Mouse (Mus musculus): ENCODE results near the gene Rhbdd1. TPM values are rescaled to one million over a fixed set of nuclear protein-coding genes. Genes with fewer than 3 reads are reported as not detected.

The Rhbdd1 gene
- polyA plus RNA-seq, 1 experiment from 2014 or later: 8.9 TPM

GRCm38 (mm10) chr1:82284403-82284802 is 31.8 kb upstream of the Rhbdd1 start:
- Histone ChIP-seq H3K4me3 (ENCODE audit: low read length) (peak overlapping the region; percentile 48), H3K36me3 (ENCODE audit: control insufficient read depth, insufficient read depth) (no peaks in the 10 kb centered on the region), H3K27me3 (ENCODE audit: control insufficient read depth, insufficient read depth, low read length) (no peaks in the 10 kb centered on the region), H3K4me2 (ENCODE audit: low read depth, low read length) (peak overlapping the region; percentile 79), H3K4me1 (ENCODE audit: control insufficient read depth, insufficient read depth, low read length) (peaks cover 38% of the 10 kb centered on the region), H3K9me3 (replicated peaks; ENCODE audit: control insufficient read depth, low read length) (no peaks in the 10 kb centered on the region), H3K9ac (ENCODE audit: low read length) (peak overlapping the region; percentile 90), H3K27ac (ENCODE audit: low read length) (peak overlapping the region; percentile 98)
- ATAC-seq (replicated peaks; ENCODE audit: extremely low read depth, insufficient read depth, low FRiP score): no peak
- 16% methylated on average over 4 of the region's 4 CpGs for WGBS

- Histone ChIP-seq H3K4me2 (ENCODE audit: low read depth, low read length) (peak overlapping the region; percentile 79), H3K4me3 (ENCODE audit: low read length) (peak overlapping the region; percentile 66), H3K27me3 (ENCODE audit: control insufficient read depth, insufficient read depth, low read length) (no peaks in the 10 kb centered on the region), H3K36me3 (ENCODE audit: control insufficient read depth, insufficient read depth) (no peaks in the 10 kb centered on the region), H3K9me3 (replicated peaks; ENCODE audit: control insufficient read depth, low read length) (no peaks in the 10 kb centered on the region), H3K9ac (ENCODE audit: low read length) (peak overlapping the region; percentile 90), H3K27ac (ENCODE audit: low read length) (peak overlapping the region; percentile 84), H3K4me1 (ENCODE audit: control insufficient read depth, insufficient read depth, low read length) (peaks cover 35% of the 10 kb centered on the region)
- 18% methylated on average over 5 of the region's 5 CpGs for WGBS
- ATAC-seq (replicated peaks; ENCODE audit: extremely low read depth, insufficient read depth, low FRiP score): no peak
These were observed 30.6 kb upstream of the Rhbdd1 start for GRCm38 (mm10) chr1:82285461-82286189.

GRCm38 (mm10) chr1:82286190-82287051 is 29.8 kb upstream of the Rhbdd1 start:
- Histone ChIP-seq H3K4me1 (ENCODE audit: control insufficient read depth, insufficient read depth, low read length) (peaks cover 33% of the 10 kb centered on the region), H3K9ac (ENCODE audit: low read length) (peak overlapping the region; percentile 90), H3K9me3 (replicated peaks; ENCODE audit: control insufficient read depth, low read length) (no peaks in the 10 kb centered on the region), H3K27ac (ENCODE audit: low read length) (peak overlapping the region; percentile 84), H3K4me2 (ENCODE audit: low read depth, low read length) (peak overlapping the region; percentile 79), H3K27me3 (ENCODE audit: control insufficient read depth, insufficient read depth, low read length) (no peaks in the 10 kb centered on the region), H3K4me3 (ENCODE audit: low read length) (peak overlapping the region; percentile 66), H3K36me3 (ENCODE audit: control insufficient read depth, insufficient read depth) (no peaks in the 10 kb centered on the region)
- ATAC-seq (replicated peaks; ENCODE audit: extremely low read depth, insufficient read depth, low FRiP score): no peak
- whole genome bisulfite sequencing: 17% methylated on average over 15 of the region's 15 CpGs

GRCm38 (mm10) chr1:82287052-82287775 is 29.0 kb upstream of the Rhbdd1 start:
- peak overlapping the region; percentile 90 for H3K9ac ChIP-seq (ENCODE audit: low read length)
- H3K36me3 ChIP-seq (ENCODE audit: control insufficient read depth, insufficient read depth): no peaks in the 10 kb centered on the region
- peak overlapping the region; percentile 66 for H3K4me3 ChIP-seq (ENCODE audit: low read length)
- 31% methylated on average over 22 of the region's 22 CpGs for WGBS
- peak overlapping the region; percentile 84 for H3K27ac ChIP-seq (ENCODE audit: low read length)
- peaks cover 27% of the 10 kb centered on the region for H3K4me1 ChIP-seq (ENCODE audit: control insufficient read depth, insufficient read depth, low read length)
- no peaks in the 10 kb centered on the region for H3K27me3 ChIP-seq (ENCODE audit: control insufficient read depth, insufficient read depth, low read length)
- H3K9me3 ChIP-seq (replicated peaks; ENCODE audit: control insufficient read depth, low read length): no peaks in the 10 kb centered on the region
- peak overlapping the region; percentile 79 for H3K4me2 ChIP-seq (ENCODE audit: low read depth, low read length)
- no peak for ATAC-seq (replicated peaks; ENCODE audit: extremely low read depth, insufficient read depth, low FRiP score)

- Histone ChIP-seq H3K27me3 (ENCODE audit: control insufficient read depth, insufficient read depth, low read length) (no peaks in the 10 kb centered on the region), H3K27ac (ENCODE audit: low read length) (peak overlapping the region; percentile 5; the same call in 1 of the 2 replicates), H3K9ac (ENCODE audit: low read length) (peak overlapping the region; percentile 90), H3K36me3 (ENCODE audit: control insufficient read depth, insufficient read depth) (no peaks in the 10 kb centered on the region), H3K4me3 (ENCODE audit: low read length) (peak overlapping the region; percentile 66), H3K9me3 (replicated peaks; ENCODE audit: control insufficient read depth, low read length) (no peaks in the 10 kb centered on the region), H3K4me2 (ENCODE audit: low read depth, low read length) (peak overlapping the region; percentile 79), H3K4me1 (ENCODE audit: control insufficient read depth, insufficient read depth, low read length) (peaks cover 20% of the 10 kb centered on the region)
- ATAC-seq (replicated peaks; ENCODE audit: extremely low read depth, insufficient read depth, low FRiP score): no peak
- 66% methylated on average over 16 of the region's 16 CpGs for WGBS
These were observed 28.4 kb upstream of the Rhbdd1 start for GRCm38 (mm10) chr1:82287776-82288325.

- WGBS: 71% methylated on average over 18 of the region's 18 CpGs
- Histone ChIP-seq H3K9me3 (replicated peaks; ENCODE audit: control insufficient read depth, low read length) (no peaks in the 10 kb centered on the region), H3K4me1 (ENCODE audit: control insufficient read depth, insufficient read depth, low read length) (peaks cover 23% of the 10 kb centered on the region), H3K4me2 (ENCODE audit: low read depth, low read length) (peak overlapping the region; percentile 79), H3K27me3 (ENCODE audit: control insufficient read depth, insufficient read depth, low read length) (no peaks in the 10 kb centered on the region), H3K9ac (ENCODE audit: low read length) (peak overlapping the region; percentile 90), H3K36me3 (ENCODE audit: control insufficient read depth, insufficient read depth) (no peaks in the 10 kb centered on the region), H3K4me3 (ENCODE audit: low read length) (peak overlapping the region; percentile 66), H3K27ac (ENCODE audit: low read length) (no peak overlapping the region)
- no peak for ATAC-seq (replicated peaks; ENCODE audit: extremely low read depth, insufficient read depth, low FRiP score)
These were observed 27.7 kb upstream of the Rhbdd1 start for GRCm38 (mm10) chr1:82288421-82288990.

- Histone ChIP-seq H3K4me3 (ENCODE audit: low read length) (peak overlapping the region; percentile 66), H3K36me3 (ENCODE audit: control insufficient read depth, insufficient read depth) (no peaks in the 10 kb centered on the region), H3K27ac (ENCODE audit: low read length) (peak overlapping the region; percentile 93), H3K9me3 (replicated peaks; ENCODE audit: control insufficient read depth, low read length) (no peaks in the 10 kb centered on the region), H3K4me1 (ENCODE audit: control insufficient read depth, insufficient read depth, low read length) (peaks cover 23% of the 10 kb centered on the region), H3K27me3 (ENCODE audit: control insufficient read depth, insufficient read depth, low read length) (no peaks in the 10 kb centered on the region), H3K9ac (ENCODE audit: low read length) (peak overlapping the region; percentile 90), H3K4me2 (ENCODE audit: low read depth, low read length) (peak overlapping the region; percentile 79)
- ATAC-seq (replicated peaks; ENCODE audit: extremely low read depth, insufficient read depth, low FRiP score): no peak
- 53% methylated on average over 35 of the region's 35 CpGs for WGBS
These were observed 26.9 kb upstream of the Rhbdd1 start for GRCm38 (mm10) chr1:82289116-82289989.

Data from heart, embryonic 16.5 days (tissue).